Mouse (Mus musculus): ENCODE data around the gene Gadl1.

- no peak for TF ChIP-seq POLR2A (IDR thresholded peaks at IDR 0.05; ENCODE audit: insufficient read depth, low read depth, low read length)
- TF ChIP-seq CTCF (IDR thresholded peaks at IDR 0.05; ENCODE audit: insufficient read depth, low read depth, low read length), result no peak
These were observed 6.5 kb downstream of the Gadl1 start for GRCm38 (mm10) chr9:115915586-115916270.
